Mouse (Mus musculus) inflammation-experienced regulatory T-cells, adult 6 months (primary cell): ENCODE measurements around the gene Ly6c2. TPM values are rescaled to one million over a fixed set of nuclear protein-coding genes. Genes with fewer than 3 reads are reported as not detected.
"Not testable (repeated sequence)": the region's sequence is repeated elsewhere in the genome, so short reads cannot be mapped to it uniquely, and the experiment has no call there.

Experiments used
- ATAC-seq: one replicate; pipeline ENCODE4 v1.8.0; 2017
- polyA plus RNA-seq, 3 experiments: library from polyadenylated mRNA; unstranded; fragments of 100-300 nt; shearing (Covaris generic); gene quantifications; one replicate each; pipeline ENCODE4 v1.2.1; 2017

Ly6c2 gene
- polyA plus RNA-seq, result 10 to 100 TPM in 2 of 3 experiments, 1 to 10 TPM in 1; 9.1 to 23.1 (median 10.3) TPM

- ATAC-seq, result not testable (repeated sequence)
Observed at GRCm38 (mm10) chr15:75111861-75112630, at the start of gene Ly6c2. TSS of gene Ly6c2 (minus strand) at chr15:75111970.

- ATAC-seq, result no peak
Observed at GRCm38 (mm10) chr15:75157646-75158045, 45.9 kb upstream of the Ly6c2 start.

GRCm38 (mm10) chr15:75154940-75155339 is 43.2 kb upstream of the Ly6c2 start, which contains the start of gene Ly6g:
TSS of gene Ly6g (plus strand) at chr15:75155240.
- no peak for ATAC-seq

GRCm38 (mm10) chr15:75153087-75153486 is 41.3 kb upstream of the Ly6c2 start:
- ATAC-seq, result no peak

GRCm38 (mm10) chr15:75143735-75144134 is 32.0 kb upstream of the Ly6c2 start:
- no peak for ATAC-seq

- ATAC-seq, result not testable (repeated sequence)
Observed at GRCm38 (mm10) chr15:75141812-75142360, 30.1 kb upstream of the Ly6c2 start.

- not testable (repeated sequence) for ATAC-seq
Observed at GRCm38 (mm10) chr15:75137739-75138138, 26.0 kb upstream of the Ly6c2 start.

GRCm38 (mm10) chr15:75135090-75135783 is 23.5 kb upstream of the Ly6c2 start:
- ATAC-seq, result not testable (repeated sequence)

- ATAC-seq, result not testable (repeated sequence)
Observed at GRCm38 (mm10) chr15:75132346-75132745, 20.6 kb upstream of the Ly6c2 start.

GRCm38 (mm10) chr15:75120066-75120465 is 8.3 kb upstream of the Ly6c2 start:
- ATAC-seq, result no peak

- not testable (repeated sequence) for ATAC-seq
Observed at GRCm38 (mm10) chr15:75118742-75119141, 7.0 kb upstream of the Ly6c2 start.

GRCm38 (mm10) chr15:75117481-75117880 is 5.7 kb upstream of the Ly6c2 start:
- peak; percentile 71 for ATAC-seq

- peak; percentile 91 for ATAC-seq
Observed at GRCm38 (mm10) chr15:75116525-75116924, 4.8 kb upstream of the Ly6c2 start.

GRCm38 (mm10) chr15:75110424-75110823 is 1.3 kb downstream of the Ly6c2 start:
- ATAC-seq, result not testable (repeated sequence)

GRCm38 (mm10) chr15:75099261-75099660 is 12.5 kb downstream of the Ly6c2 start:
- no peak for ATAC-seq

GRCm38 (mm10) chr15:75088041-75088440 is 23.7 kb downstream of the Ly6c2 start:
- ATAC-seq, result not testable (repeated sequence)

- no peak for ATAC-seq
Observed at GRCm38 (mm10) chr15:75069965-75070364, 41.8 kb downstream of the Ly6c2 start.

- not testable (repeated sequence) for ATAC-seq
Observed at GRCm38 (mm10) chr15:75062030-75062574, 49.7 kb downstream of the Ly6c2 start.

- peak; percentile 64 for ATAC-seq
Observed at GRCm38 (mm10) chr15:75060505-75060904, 51.3 kb downstream of the Ly6c2 start.
